Mouse (Mus musculus) C2C12 (cell line): ENCODE data around the gene Sema4d.

Source experiments
- CTCF ChIP-seq: IDR thresholded peaks from one replicate; pipeline ENCODE4 v1.5.1; 2011; ENCODE audit not compliant: control insufficient read depth, insufficient read depth, insufficient read length
- MAX ChIP-seq: IDR thresholded peaks from one replicate; pipeline ENCODE4 v1.6.1; 2011; ENCODE audit warnings: mild to moderate bottlenecking, control low read depth

- TF ChIP-seq CTCF (no peak), MAX (no peak)
These were observed 130.0 kb downstream of the Sema4d start for GRCm38 (mm10) chr13:51663561-51663960.
